Mouse (Mus musculus) myocyte (in vitro differentiated cells): ENCODE results near the gene Rnps1. TPM values are rescaled to one million over a fixed set of nuclear protein-coding genes. Genes with fewer than 3 reads are reported as not detected.
A peak's percentile ranks its signal among the peaks of the same experiment; 100 is the strongest.

ENCODE experiments used
- H3K27me3 ChIP-seq: one replicate; pipeline ENCODE4 v1.6.1; 2011; ENCODE audit not compliant: control insufficient read depth, insufficient read depth, insufficient read length
- H3K36me3 ChIP-seq: one replicate; pipeline ENCODE4 v1.6.1; 2011; ENCODE audit not compliant: control insufficient read depth, insufficient read depth
- H3K4me2 ChIP-seq: one replicate; pipeline ENCODE4 v1.6.1; 2011; ENCODE audit warnings: low read depth, control low read depth
- H3K4me3 ChIP-seq: one replicate; pipeline ENCODE4 v1.5.1; 2011; ENCODE audit warnings: mild to moderate bottlenecking, control low read depth, moderate library complexity
- H3K79me2 ChIP-seq: one replicate; pipeline ENCODE4 v1.6.1; 2011; ENCODE audit not compliant: control insufficient read depth, insufficient read depth
- H3ac ChIP-seq: one replicate; pipeline ENCODE4 v1.6.1; 2011; ENCODE audit not compliant: control insufficient read depth, insufficient read length
- CEBPB ChIP-seq: IDR thresholded peaks from 2 replicates; pipeline ENCODE4 v1.6.1; 2011; ENCODE audit warnings: mild to moderate bottlenecking, moderate library complexity; ENCODE audit not compliant: poor library complexity, insufficient read depth, severe bottlenecking
- E2F4 ChIP-seq: IDR thresholded peaks from one replicate; pipeline ENCODE4 v1.6.1; 2011; ENCODE audit warnings: mild to moderate bottlenecking, control low read depth, moderate library complexity; ENCODE audit not compliant: insufficient read depth
- MAX ChIP-seq: IDR thresholded peaks from one replicate; pipeline ENCODE4 v1.6.1; 2011; ENCODE audit warnings: low read depth, mild to moderate bottlenecking, control low read depth
- MYOD1 ChIP-seq, 3 experiments: IDR thresholded peaks; one replicate each; pipeline ENCODE4 v1.6.1; 2011; ENCODE audit warnings: control low read depth in 2 of 3, low read depth in 2 of 3, mild to moderate bottlenecking in 2 of 3, moderate library complexity in 1 of 3; ENCODE audit not compliant: insufficient read length in 2 of 3, control insufficient read depth in 1 of 3
- MYOG ChIP-seq, 3 experiments: IDR thresholded peaks; one replicate each; pipeline ENCODE4 v1.6.1; 2011; ENCODE audit warnings: control low read depth in 2 of 3, low read depth in 2 of 3, mild to moderate bottlenecking in 2 of 3; ENCODE audit not compliant: insufficient read length in 2 of 3, control insufficient read depth in 1 of 3, insufficient read depth in 1 of 3
- POLR2A ChIP-seq: IDR thresholded peaks from one replicate; pipeline ENCODE4 v1.6.1; 2011; ENCODE audit warnings: low read depth, mild to moderate bottlenecking, control low read depth, moderate library complexity; ENCODE audit not compliant: insufficient read length
- POLR2AphosphoS2 ChIP-seq: IDR thresholded peaks from one replicate; pipeline ENCODE4 v1.6.1; 2011; ENCODE audit warnings: low read depth, control low read depth; ENCODE audit not compliant: insufficient read length
- REST ChIP-seq: IDR thresholded peaks from one replicate; pipeline ENCODE4 v1.6.1; 2011; ENCODE audit warnings: mild to moderate bottlenecking, control low read depth, moderate library complexity; ENCODE audit not compliant: insufficient read depth, insufficient read length
- SRF ChIP-seq: IDR thresholded peaks from one replicate; pipeline ENCODE4 v1.6.1; 2011; ENCODE audit warnings: low read depth; ENCODE audit not compliant: control insufficient read depth, insufficient read length
- TCF12 ChIP-seq: IDR thresholded peaks from one replicate; pipeline ENCODE4 v1.6.1; 2011; ENCODE audit warnings: mild to moderate bottlenecking, control low read depth; ENCODE audit not compliant: poor library complexity, insufficient read depth, severe bottlenecking
- TCF3 ChIP-seq: IDR thresholded peaks from one replicate; pipeline ENCODE4 v1.6.1; 2011; ENCODE audit warnings: low read depth, control low read depth; ENCODE audit not compliant: insufficient read length
- USF1 ChIP-seq: IDR thresholded peaks from one replicate; pipeline ENCODE4 v1.6.1; 2011; ENCODE audit warnings: low read depth, mild to moderate bottlenecking, control low read depth, moderate library complexity
- polyA plus RNA-seq: library from polyadenylated mRNA; unstranded; fragments of >200 nt; fragmentation: generic; extraction: Trizol; gene quantifications from one replicate; pipeline ENCODE4 v1.2.1, GENCODE M21; 2012; ENCODE audit warnings: missing spikeins

Gene Rnps1
- polyA plus RNA-seq, 1 experiment, result 53.7 TPM

DNA sequence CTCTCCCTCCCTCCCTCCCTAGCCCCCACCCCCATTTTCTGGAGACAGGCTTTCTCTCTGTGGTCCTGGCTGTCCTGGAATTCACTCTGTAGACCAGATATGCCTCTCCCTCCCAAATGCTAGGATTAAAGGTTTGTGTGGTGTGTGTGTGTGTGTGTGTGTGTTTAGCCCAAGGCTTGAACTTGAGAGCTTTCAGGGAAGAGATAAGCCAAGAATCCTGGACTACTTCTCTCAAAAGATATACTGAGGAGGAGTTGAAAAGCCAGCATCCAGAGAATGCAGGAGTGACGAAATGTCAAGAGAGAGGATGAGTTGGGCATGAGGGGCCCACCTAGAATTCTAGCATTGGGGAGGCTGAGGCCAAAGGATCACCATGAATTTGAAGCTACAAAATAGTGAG lies 48.6 kb downstream of the Rnps1 start:
- TF ChIP-seq USF1, result no peak
- TF ChIP-seq TCF3, result no peak
- Histone ChIP-seq H3K4me2 (no peak overlapping the region), H3K4me3 (no peak overlapping the region)

DNA sequence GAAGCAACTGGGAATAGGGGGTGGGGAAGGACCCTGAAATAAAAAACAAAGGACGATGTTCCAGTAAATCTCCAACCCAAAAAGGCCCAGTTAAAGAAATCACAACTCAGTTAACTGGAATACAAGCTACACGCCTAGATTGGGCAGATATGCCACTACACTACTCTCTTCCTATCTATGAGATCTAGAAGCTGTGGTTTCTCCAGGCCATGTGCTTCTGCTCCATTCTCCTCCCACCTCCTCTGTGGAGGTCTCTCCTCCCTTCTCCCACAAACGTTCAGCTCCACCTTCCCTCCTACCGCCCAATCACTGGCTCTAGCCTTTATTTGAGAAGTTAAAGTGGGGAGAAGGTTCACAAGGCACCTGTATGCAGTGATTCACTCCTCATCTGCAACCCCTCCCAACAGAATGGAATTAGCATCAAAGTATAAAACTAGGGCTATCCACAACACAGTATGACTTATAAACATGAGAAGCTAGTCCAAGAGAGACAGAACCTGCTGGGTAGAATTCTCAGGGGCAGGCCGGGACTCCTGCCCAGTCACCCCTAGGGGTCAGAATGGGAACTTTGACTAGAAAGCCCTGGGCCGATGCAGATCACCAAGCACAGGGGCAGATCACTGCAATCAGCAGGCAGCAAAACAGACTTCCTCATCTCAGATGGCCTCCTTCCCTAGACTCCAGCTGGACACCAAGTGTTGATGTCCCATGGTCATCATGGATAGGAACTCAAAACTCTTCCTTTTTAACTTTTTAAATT lies 49.2 kb downstream of the Rnps1 start:
- Histone ChIP-seq H3K4me2 (no peak overlapping the region), H3ac (no peak overlapping the region), H3K4me3 (no peak overlapping the region), H3K36me3 (no peaks in the 10 kb centered on the region), H3K79me2 (no peaks in the 10 kb centered on the region), H3K27me3 (no peaks in the 10 kb centered on the region)
- TF ChIP-seq POLR2AphosphoS2 (no peak), MAX (no peak), REST (no peak), POLR2A (no peak), MYOD1 (IDR thresholded peaks at IDR 0.05; ENCODE audit: control insufficient read depth in 1 of 3, insufficient read length in 2 of 3, low read depth in 2 of 3) (no peak), USF1 (no peak), CEBPB (no peak), E2F4 (no peak), SRF (no peak), TCF3 (no peak), MYOG (IDR thresholded peaks at IDR 0.05; ENCODE audit: control insufficient read depth in 1 of 3, insufficient read depth in 1 of 3, insufficient read length in 2 of 3, low read depth in 2 of 3) (no peak), TCF12 (no peak)

More for the DNA sequence above, 48.6 kb downstream of the Rnps1 start:
- Histone ChIP-seq H3K36me3 (no peaks in the 10 kb centered on the region), H3K79me2 (no peaks in the 10 kb centered on the region), H3K27me3 (no peaks in the 10 kb centered on the region), H3ac (no peak overlapping the region)

DNA sequence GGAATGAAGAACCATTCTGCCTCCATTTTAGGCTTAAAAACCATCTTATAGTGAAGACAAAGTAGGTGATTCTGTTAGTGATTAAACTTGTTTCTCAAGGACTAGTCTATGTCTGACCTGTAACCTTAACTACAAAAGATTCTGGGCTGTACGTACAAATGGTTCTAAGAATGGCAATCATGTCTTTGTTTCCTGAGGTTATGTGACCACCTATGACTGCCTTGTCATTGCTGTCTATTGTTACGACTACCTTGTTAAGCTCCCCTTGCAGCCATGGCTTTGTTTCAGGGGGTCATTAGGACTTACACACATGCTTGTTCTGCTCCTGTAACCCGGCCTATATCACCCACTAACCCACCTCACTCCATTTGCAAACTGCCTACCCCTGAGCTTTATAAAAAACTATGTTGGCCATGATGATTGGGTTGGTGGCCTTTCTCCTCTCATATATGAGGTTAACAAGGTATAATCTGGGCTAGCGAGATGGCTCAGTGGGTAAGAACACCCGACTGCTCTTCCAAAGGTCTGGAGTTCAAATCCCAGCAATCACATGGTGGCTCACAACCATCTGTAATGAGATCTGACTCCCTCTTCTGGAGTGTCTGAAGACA lies 54.4 kb downstream of the Rnps1 start:
- TF ChIP-seq TCF12, result no peak
- no peak for TF ChIP-seq MAX
- TF ChIP-seq MYOG (IDR thresholded peaks at IDR 0.05; ENCODE audit: control insufficient read depth in 1 of 3, insufficient read depth in 1 of 3, insufficient read length in 2 of 3, low read depth in 2 of 3), result no peak
- TF ChIP-seq E2F4, result no peak
- TF ChIP-seq REST, result no peak
- no peak for TF ChIP-seq USF1
- H3K36me3 ChIP-seq, result no peaks in the 10 kb centered on the region
- no peak overlapping the region for H3ac ChIP-seq
- H3K27me3 ChIP-seq, result no peaks in the 10 kb centered on the region
- no peak overlapping the region for H3K4me3 ChIP-seq
- no peak overlapping the region for H3K4me2 ChIP-seq
- H3K79me2 ChIP-seq, result peaks cover 22% of the 10 kb centered on the region

DNA sequence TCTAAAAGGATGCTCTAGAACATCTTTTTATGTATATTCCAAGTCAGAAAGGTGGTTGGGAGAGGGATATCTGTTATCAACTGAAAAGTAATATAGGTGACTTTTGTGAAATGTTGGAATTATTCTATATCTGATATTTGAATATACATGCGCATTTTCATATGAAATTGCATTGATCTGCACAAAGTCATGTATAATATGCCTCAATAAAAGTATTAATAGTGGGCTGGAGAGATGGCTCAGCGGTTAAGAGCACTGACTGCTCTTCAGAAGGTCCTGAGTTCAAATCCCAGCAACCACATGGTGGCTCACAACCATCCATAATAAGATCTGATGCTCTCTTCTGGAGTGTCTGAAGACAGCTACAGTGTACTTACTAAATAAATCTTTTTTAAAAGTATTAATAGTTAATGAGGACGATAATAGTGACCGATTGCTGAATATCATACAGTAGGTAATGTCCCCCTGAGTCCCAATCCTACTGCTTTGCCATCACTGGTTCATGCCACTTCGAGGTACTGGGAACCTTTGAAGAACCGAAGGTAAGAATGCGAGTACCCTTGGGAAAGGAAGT lies 55.1 kb downstream of the Rnps1 start:
- Histone ChIP-seq H3K4me3 (peak overlapping the region; percentile 72), H3K36me3 (no peaks in the 10 kb centered on the region), H3K27me3 (no peaks in the 10 kb centered on the region), H3K79me2 (peaks cover 22% of the 10 kb centered on the region), H3ac (peak overlapping the region; percentile 72), H3K4me2 (peak overlapping the region; percentile 71)
- no peak for TF ChIP-seq MAX
- TF ChIP-seq USF1, result no peak
- TF ChIP-seq POLR2A, result no peak
- TF ChIP-seq REST, result no peak
- no peak for TF ChIP-seq MYOD1 (IDR thresholded peaks at IDR 0.05; ENCODE audit: control insufficient read depth in 1 of 3, insufficient read length in 2 of 3, low read depth in 2 of 3)
- TF ChIP-seq TCF3, result no peak
- no peak for TF ChIP-seq SRF
- no peak for TF ChIP-seq E2F4

DNA sequence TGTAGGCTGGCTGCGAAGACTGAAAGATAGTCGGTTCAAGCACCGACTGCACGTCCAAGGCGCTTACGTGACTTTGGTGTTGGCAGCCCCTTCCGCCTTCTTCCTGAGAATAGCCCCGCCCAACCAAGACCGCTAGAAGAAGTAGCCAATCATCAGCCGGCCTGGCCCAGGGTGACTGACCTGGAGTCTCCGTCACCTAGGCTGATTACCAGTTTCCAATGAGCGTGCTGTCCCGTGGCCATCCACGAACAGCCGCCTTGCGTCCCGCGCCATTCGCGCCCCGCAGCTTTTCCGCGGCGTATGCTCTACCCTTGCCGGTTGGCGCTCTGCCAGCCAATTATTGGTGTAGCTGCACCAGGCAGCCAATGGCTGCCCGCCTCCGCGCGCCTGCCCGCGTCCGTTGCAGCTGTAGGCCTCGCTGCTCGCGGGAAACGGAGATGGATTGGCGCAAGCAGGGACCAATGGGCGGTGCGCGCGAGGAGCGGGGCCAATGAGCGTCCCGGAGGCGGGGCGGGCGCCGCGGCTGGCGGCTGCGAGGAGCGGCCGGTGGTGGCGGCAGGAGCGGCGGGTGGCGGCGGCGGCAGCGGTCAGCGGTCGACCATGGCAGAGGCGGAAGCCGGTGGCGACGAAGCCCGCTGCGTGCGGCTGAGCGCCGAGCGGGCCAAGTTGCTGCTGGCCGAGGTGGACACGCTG lies 55.7 kb downstream of the Rnps1 start, which contains the start of the genes E4f1 and Pgp:
TSS of gene E4f1 (minus strand) at position 404 of the 693 bp plus-strand sequence.
TSS of gene Pgp (plus strand) at position 483 of the 693 bp plus-strand sequence.
- peak in 1 of 3 experiments; percentile 70 for TF ChIP-seq MYOD1 (IDR thresholded peaks at IDR 0.05; ENCODE audit: control insufficient read depth in 1 of 3, insufficient read length in 2 of 3, low read depth in 2 of 3)
- peak; percentile 49 for TF ChIP-seq E2F4
- no peak for TF ChIP-seq TCF3
- TF ChIP-seq TCF12, result no peak
- TF ChIP-seq POLR2AphosphoS2, result peak; percentile 69
- no peak for TF ChIP-seq MAX
- peak; percentile 79 for TF ChIP-seq POLR2A
- TF ChIP-seq CEBPB, result no peak
- TF ChIP-seq USF1, result no peak
- TF ChIP-seq SRF, result peak; percentile 7
- TF ChIP-seq REST, result no peak
- peak in 1 of 3 experiments; percentile 70 for TF ChIP-seq MYOG (IDR thresholded peaks at IDR 0.05; ENCODE audit: control insufficient read depth in 1 of 3, insufficient read depth in 1 of 3, insufficient read length in 2 of 3, low read depth in 2 of 3)

More for the DNA sequence above, 55.7 kb downstream of the Rnps1 start, which contains the start of the genes E4f1 and Pgp:
- peak within 1 kb of the TSS; percentile 72 for H3ac ChIP-seq
- H3K79me2 ChIP-seq, result peaks cover 22% of the 10 kb centered on the region
- H3K27me3 ChIP-seq, result no peaks in the 10 kb centered on the region
- H3K4me2 ChIP-seq, result peak within 1 kb of the TSS; percentile 96
- peak within 1 kb of the TSS; percentile 72 for H3K4me3 ChIP-seq
- H3K36me3 ChIP-seq, result no peaks in the 10 kb centered on the region
